8 mouse cellular contexts compared by ENCODE assay signal in the genomic region with DNA sequence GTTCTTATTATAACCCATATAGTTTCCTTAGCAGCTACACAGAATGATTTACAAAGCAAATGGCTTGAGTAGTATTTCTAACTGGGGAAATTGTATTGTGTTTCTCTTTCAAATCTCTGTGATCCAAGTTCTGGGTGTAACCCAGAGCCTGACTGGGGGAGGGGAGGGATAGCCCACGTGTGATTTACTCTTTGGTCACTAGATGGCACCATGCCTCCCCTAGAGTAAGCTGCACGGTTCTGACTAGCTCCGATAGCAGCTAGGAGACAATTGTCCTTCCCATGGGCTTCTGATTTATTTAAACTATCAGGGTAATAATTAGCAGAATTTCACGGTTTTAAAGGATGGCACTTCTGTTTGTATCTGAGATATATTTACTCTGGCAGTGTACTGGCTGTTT.
DNase-seq lines count a peak whose midpoint lies in the region; ATAC-seq lines count a peak whose summit lies in the region.

No protein-coding gene starts in this region.

- no peaks in the 10 kb centered on the region for H3K9me3 ChIP-seq in intestine, embryonic 16.5 days (ENCODE audit: control insufficient read depth, low read length)

- DNase-seq in adrenal gland, adult 2 months: peak; percentile 80
- peak; percentile 53 to 56 for DNase-seq in gastrocnemius, adult 8-10 months (ENCODE audit: low spot score in 2 of 2)
- peak; percentile 74 to 79 for DNase-seq in left cerebral cortex, postnatal 10 days (ENCODE audit: extremely low spot score in 1 of 2, low spot score in 2 of 2)
- DNase-seq in mesoderm, embryonic 11.5 days (ENCODE audit: low read depth, low spot score): peak; percentile 76
- DNase-seq in right cerebral cortex, postnatal 25 days: peak; percentile 61

- 2% methylated on average over 4 of the region's 4 CpGs for WGBS in intestine, embryonic 16.5 days

- H3K27me3 ChIP-seq in intestine, embryonic 16.5 days (replicated peaks; ENCODE audit: control insufficient read depth, insufficient read depth, low read length): no peaks in the 10 kb centered on the region

- intact Hi-C loops in left cerebral cortex, postnatal 10 days (cut with DNase I): loop anchor here (5.0 to 10.0 kb wide), 4 partner anchors 111 to 411 kb away; no protein-coding TSS in a partner anchor

- no peaks in the 10 kb centered on the region for H3K36me3 ChIP-seq in intestine, embryonic 16.5 days (ENCODE audit: control insufficient read depth, insufficient read depth, low read length)

- no peak overlapping the region for H3K9ac ChIP-seq in intestine, embryonic 16.5 days (ENCODE audit: low read depth, low read length)

- H3K4me1 ChIP-seq in intestine, embryonic 16.5 days (ENCODE audit: control insufficient read depth, insufficient read depth, low read length): no peaks in the 10 kb centered on the region

- no peak overlapping the region for H3K4me3 ChIP-seq in intestine, embryonic 16.5 days (ENCODE audit: low read length)

- no peak overlapping the region for H3K27ac ChIP-seq in intestine, embryonic 16.5 days (ENCODE audit: low read length)

- no peak overlapping the region for H3K4me2 ChIP-seq in intestine, embryonic 16.5 days (ENCODE audit: low read depth, low read length)

- ATAC-seq in common myeloid progenitor, adult 5-6 weeks (replicated peaks; ENCODE audit: low read depth, poor library complexity, severe bottlenecking): peak; percentile 97
- ATAC-seq in intestine, embryonic 16.5 days: peak; percentile 85
- ATAC-seq in erythroblast, adult 5-6 weeks (replicated peaks; ENCODE audit: low FRiP score, poor library complexity, severe bottlenecking): no peak
